Mouse (Mus musculus) testis, adult 2 months (tissue): Measurements from ENCODE around the gene Celsr1.

Source experiments
- CTCF ChIP-seq: fragments of 200-500 bp; IDR thresholded peaks from 2 replicates; pipeline ENCODE4 v1.5.1; 2012; ENCODE audit warnings: low read depth, mild to moderate bottlenecking, inconsistent platforms, low read length, moderate library complexity; ENCODE audit not compliant: control insufficient read depth, insufficient read depth, insufficient replicate concordance
- POLR2A ChIP-seq: fragments of 200-500 bp; IDR thresholded peaks from 2 replicates; pipeline ENCODE4 v1.6.1; 2012; ENCODE audit warnings: low read depth, mild to moderate bottlenecking, inconsistent platforms, low read length, moderate library complexity; ENCODE audit not compliant: control insufficient read depth

- TF ChIP-seq CTCF (no peak), POLR2A (no peak)
Measured at GRCm38 (mm10) chr15:85858980-85859489, 174.5 kb downstream of the Celsr1 start.
